Mouse (Mus musculus) brain, embryonic 14.5 days (tissue): ENCODE measurements around the gene Kcne4.

Experiments used
- CTCF ChIP-seq: fragments of 200-500 bp; IDR thresholded peaks from 2 replicates; pipeline ENCODE4 v1.5.1; 2012; ENCODE audit warnings: inconsistent platforms, mild to moderate bottlenecking, moderate library complexity, borderline replicate concordance; ENCODE audit not compliant: insufficient read depth, insufficient read length; ENCODE audit errors: extremely low read depth
- POLR2A ChIP-seq: fragments of 200-500 bp; IDR thresholded peaks from 2 replicates; pipeline ENCODE4 v1.6.1; 2012; ENCODE audit warnings: mild to moderate bottlenecking, inconsistent platforms, borderline replicate concordance; ENCODE audit not compliant: poor library complexity, insufficient read depth, insufficient read length, severe bottlenecking; ENCODE audit errors: extremely low read depth

DNA sequence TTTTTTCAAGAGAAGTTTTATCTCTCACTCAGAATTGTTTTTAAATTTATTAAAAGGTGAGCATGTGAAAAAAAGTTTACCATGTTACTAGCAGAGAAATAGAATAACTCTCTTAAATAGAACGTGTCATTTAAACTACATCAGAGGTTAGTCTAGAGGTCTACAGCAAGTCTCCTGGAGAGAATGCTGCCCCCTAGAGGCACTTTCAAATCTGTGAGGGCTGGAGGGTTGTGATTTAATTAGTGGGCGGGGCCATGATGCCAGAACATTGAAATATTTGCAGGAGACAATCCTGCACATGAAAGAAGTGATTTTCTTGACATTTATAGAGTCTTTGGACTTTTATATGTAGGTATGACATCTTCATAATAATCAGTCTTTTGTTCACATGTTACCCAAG, 29.9 kb downstream of the Kcne4 start:
- no peak for TF ChIP-seq POLR2A
- no peak for TF ChIP-seq CTCF
